Mouse (Mus musculus) urinary bladder, adult 18-20 months (tissue): Measurements from ENCODE around the gene Prmt1.

Experiments used
- DNase-seq, 2 experiments: peaks; one replicate each; pipeline ENCODE4 v3.0.0; 2022; ENCODE audit warnings: low spot score in 2 of 2, mixed read lengths in 2 of 2

Prmt1 gene

DNA sequence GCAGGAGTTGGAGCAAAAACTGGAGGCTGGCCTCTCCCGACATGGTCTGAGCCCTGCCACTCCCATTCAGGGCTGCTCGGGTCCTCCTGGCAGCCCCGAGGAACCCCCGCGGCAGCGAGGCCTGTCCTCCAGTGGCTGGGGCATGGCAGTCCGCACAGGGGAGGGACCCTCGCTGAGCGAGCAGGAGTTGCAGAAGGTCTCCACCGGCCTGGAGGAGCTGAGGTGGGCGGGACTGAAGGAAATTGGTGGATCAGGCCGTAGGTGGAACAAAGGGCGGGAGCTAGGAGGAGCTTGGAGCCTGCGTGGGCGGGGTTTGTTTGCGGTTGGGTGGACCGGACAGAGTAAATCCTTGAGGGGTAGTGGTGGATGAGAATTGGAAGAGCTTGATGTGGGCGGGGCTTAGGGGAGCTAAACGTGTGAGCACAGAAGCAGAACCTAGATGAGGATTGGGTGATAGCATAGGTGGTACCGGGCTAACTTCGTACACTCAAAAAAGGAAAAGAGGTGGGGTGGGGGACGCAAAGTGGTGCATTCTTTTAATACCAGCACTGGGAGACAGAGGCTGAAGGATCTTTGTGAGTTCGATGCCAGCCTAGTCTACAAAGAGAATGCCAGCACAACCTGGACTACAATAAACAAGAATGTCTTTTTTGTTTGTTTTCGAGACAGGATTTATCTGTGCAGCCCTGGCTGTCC lies 33.6 kb downstream of the Prmt1 start:
- DNase-seq, result peak; percentile 92

DNA sequence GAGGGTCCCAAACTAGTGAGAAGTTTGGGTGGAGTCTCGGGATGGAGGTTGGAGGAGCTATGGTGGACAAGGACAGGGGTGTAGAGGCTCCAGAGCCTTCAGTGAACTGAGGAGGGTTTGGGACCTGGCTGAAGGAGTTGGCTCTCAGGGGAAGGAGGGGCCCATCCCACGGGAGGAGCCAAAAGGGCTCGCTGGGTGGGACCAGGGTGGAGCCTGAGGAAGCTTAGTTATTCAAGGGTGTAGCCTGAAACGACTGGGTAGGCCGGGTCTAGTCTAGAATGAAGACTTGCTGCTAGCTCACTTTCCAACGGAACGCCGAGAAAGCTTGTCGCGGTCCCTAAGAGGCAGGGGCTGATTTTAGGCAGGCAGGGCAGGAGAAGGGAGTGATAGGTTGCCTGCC lies 34.4 kb downstream of the Prmt1 start:
- peak; percentile 76 to 83 for DNase-seq

DNA sequence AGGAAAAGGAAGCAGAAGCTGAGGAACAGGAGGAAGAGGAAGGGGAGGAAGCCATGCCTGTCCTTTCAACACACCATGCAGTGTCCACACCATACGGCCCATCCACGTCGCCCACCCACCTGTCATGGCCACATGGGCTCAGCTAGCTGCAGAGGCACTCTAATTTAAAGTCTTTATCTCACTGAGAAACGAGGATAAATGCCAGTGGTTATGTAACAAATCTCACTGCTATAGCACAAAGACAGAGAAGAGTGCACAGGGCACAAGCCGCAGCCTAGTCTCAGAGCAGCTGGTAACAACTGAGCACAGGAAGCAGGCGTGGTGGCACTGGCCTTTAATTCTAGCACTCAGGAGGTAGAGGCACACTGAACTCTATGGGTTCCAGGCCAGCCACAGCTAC lies 36.4 kb downstream of the Prmt1 start:
- DNase-seq, result no peak

- no peak for DNase-seq
Measured at GRCm38 (mm10) chr7:44942904-44943303, 43.5 kb downstream of the Prmt1 start, which contains the start of gene Tsks. Tsks (plus strand) TSS chr7:44943204.

DNA sequence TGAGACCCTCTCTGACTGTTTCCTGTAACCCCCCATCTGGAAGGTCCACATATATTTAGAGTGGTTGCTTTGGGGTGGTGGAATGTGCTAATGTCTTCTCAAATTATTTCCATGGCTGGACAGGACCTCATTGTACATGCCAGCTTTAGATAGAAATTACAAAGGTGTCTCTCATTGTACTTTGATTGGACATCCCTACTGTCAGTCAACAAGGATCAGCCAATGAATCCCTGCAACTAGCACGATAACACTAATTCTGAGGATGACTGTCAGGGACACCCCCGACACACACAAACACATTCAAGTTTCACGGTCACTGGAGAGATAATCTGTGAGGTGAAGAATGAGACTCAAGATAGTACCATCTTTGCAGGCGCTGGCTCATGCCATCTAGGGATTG lies 47.7 kb downstream of the Prmt1 start:
- DNase-seq, result no peak

- peak; percentile 93 to 100 for DNase-seq
Measured at GRCm38 (mm10) chr7:44929204-44930151, 56.9 kb downstream of the Prmt1 start, which contains the start of gene Ap2a1. Ap2a1 (minus strand) TSS chr7:44929496.

- DNase-seq, result no peak
Measured at GRCm38 (mm10) chr7:44928570-44928969, 57.8 kb downstream of the Prmt1 start.
